Mouse (Mus musculus) regulatory T cell (primary cell): ENCODE measurements around the gene Apeh.

Source experiments
- in situ Hi-C: fragments of 300-600 bp; cut with MboI, MseI; formaldehyde crosslinking; loops from one replicate; pipeline ENCODE4 v1.15.1; 2025; ENCODE audit warnings: high pct_unique_total_duplicates

The Apeh gene

DNA sequence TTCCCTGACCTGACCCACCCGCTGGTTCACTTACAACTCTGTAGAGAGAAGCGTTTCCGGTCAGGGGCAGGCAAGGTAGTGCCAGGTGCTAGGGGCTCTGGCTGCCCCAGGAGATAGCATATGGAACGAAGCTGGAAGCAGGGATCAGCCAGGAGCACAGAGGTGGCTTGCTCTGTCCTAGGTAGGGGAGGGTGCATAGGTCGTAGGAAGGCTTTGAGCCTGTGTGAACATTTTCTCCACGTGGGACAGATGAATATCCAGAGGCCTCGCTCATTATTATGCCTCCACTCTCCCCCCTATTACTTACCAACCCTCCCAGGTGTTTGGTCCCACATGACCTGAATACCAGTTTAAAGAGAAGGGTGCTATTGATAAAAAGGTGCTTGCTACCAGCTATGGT is 42.0 kb downstream of the Apeh start:
- in situ Hi-C loops, result no loop called here

DNA sequence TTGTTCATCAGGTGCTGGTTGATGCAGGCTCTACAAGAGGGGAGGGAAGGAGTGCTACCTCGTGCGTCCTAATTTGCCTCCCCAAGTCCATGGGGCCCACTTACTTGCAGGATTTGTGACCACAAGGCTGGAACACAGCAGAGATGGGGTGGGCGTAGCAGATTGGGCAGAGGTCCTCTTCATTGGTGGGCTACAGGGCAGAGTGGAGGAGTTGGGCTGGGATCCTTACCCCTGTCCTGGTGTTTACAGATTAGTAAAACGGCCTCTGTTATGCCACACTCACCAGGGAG is 42.5 kb downstream of the Apeh start:
- in situ Hi-C loops, result no loop called here

DNA sequence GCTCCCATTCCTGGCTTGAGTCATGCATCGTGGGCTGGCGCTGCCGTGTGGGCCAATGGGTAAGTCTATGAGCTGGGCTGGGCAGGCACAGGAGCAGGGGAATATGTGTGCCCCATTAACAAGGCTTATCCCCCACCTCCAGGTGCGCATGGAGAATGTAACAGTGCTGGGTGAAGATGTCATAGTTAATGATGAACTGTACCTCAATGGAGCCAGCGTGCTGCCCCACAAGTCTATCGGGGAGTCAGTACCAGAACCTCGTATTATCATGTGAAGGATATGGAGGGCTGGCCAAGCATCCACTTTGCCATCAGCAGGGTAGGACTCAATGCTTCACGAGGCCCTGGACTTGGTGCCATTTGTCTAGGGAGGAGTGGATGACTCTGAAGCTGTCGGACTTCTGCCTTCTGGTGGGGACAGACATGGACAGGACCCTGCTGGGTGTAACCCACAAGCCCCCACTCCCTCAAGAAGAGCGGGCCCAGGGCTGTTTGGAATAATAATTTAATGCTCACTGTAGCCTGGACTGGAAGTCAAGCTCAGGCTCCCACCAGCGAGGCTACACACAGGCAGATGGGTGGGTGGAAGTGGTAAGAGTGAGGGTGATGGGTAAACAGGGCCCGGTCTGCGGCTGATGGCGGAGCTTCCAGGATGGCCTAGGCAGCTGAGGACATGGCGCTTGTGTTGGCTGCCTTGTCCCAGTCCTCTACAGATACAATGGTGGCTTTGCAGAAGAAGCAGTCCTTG is 43.0 kb downstream of the Apeh start:
- in situ Hi-C loops, result no loop called here

DNA sequence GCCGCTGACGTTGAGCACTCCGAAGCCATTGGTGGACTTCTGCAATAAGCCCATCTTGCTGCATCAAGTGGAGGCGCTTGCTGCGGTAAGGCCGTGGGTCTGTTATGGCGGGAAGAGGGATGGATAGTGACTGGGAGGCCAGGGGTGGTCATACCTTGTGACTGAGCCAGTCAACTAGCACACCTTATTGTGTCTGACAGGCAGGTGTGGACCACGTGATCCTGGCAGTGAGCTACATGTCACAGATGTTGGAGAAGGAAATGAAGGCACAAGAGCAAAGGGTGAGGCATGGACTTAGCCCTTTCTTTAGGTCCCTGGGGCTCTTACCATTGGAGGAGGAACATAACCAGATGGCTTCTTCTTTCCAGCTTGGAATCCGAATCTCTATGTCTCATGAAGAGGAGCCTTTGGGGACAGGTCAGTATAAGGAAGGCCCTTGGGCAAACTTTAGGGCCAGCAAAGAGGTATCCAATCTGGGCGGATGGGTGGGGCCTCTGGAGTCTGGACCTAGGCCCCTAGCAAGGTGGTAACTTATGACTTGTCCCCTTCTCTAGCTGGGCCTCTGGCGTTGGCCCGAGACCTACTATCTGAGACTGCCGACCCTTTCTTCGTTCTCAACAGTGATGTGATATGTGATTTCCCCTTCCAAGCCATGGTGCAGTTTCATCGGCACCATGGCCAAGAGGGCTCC is 44.7 kb downstream of the Apeh start:
- in situ Hi-C loops, result no loop called here

DNA sequence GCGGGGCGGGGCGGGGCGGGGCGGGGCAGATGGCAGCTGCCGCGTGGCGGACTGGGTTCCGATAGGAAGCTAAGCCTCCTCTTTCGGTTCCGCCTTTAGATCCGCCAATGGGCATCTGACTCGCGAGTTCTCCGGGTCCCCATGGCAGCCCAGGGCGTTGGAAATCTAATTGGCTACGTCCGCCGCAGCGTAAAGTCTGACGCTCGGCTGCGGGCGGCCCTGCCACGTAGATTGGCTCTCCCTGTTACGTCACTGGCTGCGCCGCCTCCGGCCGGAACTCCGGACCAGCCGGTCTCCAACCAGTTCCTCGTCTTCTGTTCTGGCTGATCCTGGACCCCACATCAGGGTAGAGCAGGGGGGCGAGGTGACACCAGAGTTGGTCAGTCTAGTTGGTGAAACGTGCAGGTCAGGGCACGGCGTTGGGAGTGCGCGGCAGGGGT is 45.4 kb downstream of the Apeh start, which contains the start of gene Gmppb:
Gene Gmppb, plus strand, starts transcription at position 227 of the 440 bp plus-strand sequence.
- in situ Hi-C loops, result no loop called here

DNA sequence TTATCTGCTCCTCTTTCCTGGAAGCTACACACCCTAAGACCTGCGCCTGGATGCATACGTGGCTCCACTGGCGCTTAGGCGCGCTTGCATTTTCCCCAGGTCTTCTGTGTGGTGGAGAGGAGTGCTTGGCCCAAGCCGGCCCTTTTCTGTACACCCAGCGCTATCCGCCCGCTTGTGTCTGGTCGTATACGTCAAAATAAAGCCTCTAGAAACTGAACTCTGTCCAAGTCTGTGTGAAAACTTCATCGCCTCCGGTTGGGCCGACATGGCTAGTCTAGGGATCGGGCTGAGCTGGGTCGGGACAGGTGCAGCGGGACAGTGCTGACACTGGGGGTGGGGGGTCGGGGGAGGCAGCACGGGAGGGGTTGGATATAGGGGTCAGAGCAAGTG is 45.8 kb downstream of the Apeh start:
- in situ Hi-C loops, result no loop called here

DNA sequence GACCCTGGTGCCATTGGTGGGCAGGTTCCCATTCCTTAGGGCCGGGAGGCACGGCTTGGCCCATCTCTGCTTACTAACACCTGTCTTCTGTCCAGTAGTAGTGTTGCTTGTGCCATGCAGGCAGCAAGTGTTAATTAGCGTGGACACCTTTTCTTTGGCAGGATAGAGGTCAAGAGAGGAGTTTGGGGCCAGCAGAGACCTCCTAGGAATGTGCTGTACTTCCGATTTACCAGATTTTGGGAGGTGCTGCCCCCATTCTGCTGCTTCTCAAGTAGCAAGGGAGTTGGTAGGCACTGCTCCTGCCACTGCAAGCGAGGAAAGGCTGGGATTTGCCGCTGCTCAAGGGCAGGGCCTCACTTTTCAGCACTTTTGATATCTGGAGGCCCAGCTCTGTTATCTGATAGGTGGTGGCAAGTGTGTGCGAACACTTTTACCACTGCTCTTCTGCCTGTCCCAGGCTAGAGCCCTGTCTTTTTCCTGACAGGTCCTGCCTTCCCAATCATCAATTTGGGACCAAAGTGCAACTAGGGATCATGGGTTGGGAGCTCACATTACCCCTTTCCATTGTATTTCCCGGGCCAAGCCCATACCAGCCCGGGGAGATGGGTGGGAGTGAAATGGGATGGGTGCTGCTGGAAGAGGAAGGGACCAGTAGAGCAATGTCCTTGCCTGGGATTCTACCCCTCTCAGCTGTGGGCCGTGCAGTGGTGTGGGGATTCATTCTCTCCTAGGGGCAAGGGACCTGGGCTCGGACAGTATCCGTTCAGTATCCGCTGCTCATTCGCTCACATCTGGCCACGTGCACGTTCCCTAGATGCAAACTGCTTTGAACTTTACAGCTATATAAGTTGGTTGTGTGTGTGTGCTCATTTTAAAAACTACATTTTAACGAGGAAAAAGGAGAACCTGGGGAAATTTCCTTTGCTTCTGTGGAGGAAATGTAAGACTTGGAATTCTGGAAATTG is 46.5 kb downstream of the Apeh start:
- in situ Hi-C loops, result no loop called here

DNA sequence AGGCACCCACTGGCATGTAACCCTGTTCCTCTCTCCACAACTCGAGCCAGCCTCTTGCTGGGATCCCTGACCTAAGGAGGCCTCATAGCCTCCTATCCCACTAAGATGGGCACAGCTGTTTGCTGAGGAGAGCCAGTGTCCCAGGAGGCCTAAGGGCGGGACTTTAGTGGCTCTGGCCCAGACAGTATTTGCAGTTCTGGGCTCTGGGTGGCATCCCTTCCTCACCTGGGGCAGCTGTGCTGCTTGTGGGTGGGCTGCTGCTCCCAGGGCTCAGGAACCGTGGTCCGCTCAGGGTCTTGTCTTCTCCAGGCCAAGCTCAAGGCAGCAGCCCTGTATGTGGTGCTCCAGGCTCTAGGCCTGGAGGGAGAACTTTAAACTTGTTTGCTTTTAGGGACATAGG is 47.8 kb downstream of the Apeh start:
- in situ Hi-C loops, result no loop called here

DNA sequence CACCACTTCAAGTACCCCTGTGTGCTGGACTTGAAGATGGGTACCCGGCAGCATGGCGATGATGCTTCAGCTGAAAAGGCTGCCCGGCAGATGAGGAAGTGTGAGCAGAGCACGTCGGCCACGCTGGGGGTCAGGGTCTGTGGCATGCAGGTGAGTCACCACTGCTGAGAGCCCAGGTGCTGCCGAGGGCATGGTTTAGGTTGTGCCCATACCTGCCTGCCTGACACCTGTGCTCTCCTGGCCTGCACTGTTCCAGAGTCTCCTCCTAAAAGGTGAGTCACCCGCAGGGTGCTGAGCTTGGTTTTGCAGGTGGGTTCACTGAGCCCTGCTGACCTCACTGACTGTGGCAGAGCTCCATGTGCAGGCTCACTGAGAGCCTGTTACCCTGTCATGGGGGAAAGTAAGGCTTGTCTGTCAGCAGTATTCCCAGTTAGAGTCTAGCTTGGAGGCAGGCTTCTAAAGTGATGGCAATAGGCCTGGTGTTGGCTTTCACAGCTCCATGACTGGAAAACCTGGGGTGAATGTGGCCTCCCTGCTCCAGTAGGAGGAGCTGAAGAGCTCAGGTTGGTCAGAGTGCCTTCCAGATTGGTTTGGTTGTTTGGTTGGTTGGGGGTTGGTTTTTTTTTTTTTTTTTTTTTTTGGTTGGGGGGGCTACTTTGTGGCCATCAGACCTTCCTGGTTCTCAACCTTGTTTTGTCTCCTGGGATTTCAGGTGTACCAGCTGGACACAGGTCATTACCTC is 49.5 kb downstream of the Apeh start:
- in situ Hi-C loops, result no loop called here
